Mouse (Mus musculus) E14TG2a.4 (cell line): Measurements from ENCODE around the gene Rorb.

ENCODE experiments used
- CTCF ChIP-seq: conservative IDR thresholded peaks from 2 replicates; pipeline ENCODE4 v1.5.1; 2014; ENCODE audit warnings: low read length
- POU5F1 ChIP-seq: IDR thresholded peaks from 2 replicates; pipeline ENCODE4 v1.6.1; 2014; ENCODE audit warnings: low read length, borderline replicate concordance

DNA sequence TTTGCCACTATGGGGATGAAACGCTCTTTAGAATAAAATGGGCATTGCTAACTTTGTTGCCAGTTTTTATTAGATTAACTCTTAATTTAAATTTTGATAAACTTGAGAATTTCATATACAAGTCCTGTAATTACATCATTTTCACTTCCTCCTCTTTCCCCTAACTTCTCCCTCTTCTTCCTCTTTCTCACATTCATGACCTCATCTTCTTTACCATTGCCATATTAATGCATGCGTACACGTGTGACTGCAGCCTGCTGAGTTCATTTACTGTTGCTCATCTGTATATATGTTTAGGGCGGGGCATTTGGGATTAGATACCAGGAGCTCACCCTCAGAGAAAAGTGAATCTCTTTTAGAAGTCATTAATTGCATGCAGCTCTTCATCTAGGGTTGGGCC is 33.5 kb upstream of the Rorb start:
- TF ChIP-seq CTCF = no peak
- no peak for TF ChIP-seq POU5F1
